Mouse (Mus musculus): ENCODE results near the gene Htr3a.

DNA sequence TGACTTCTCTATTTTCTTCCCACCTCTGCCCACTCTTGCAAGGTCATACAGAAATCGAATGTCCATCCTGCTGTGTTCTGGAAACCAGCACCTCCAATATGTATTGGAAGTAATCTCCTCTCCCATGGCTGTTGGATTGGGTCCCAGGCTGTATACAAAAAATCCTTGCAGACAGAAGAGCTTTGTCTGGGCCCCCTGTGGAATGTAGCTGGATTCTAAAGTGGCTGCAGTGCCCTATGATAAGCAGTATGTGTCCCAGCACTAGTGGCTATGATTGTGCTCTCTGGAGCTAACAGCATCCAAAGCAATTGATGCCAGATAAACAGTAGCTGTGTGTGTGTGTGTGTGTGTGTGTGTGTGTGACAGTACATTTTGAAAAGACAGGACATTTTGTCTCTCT lies 31.4 kb upstream of the Htr3a start:
- no peak for TF ChIP-seq POLR2A (IDR thresholded peaks at IDR 0.05; ENCODE audit: extremely low read depth, insufficient read depth, low read length)
- no peak for TF ChIP-seq CTCF (IDR thresholded peaks at IDR 0.05; ENCODE audit: low read depth, low read length)
